Mouse (Mus musculus) C3H10T1/2 (cell line): ENCODE data around the gene Mettl14. TPM values are rescaled to one million over a fixed set of nuclear protein-coding genes. Genes with fewer than 3 reads are reported as not detected.

Source experiments
- polyA plus RNA-seq, 2 experiments: library from polyadenylated mRNA; unstranded; fragments of >200 nt; fragmentation: generic; extraction: Trizol; gene quantifications; one replicate each; pipeline ENCODE4 v1.2.1; 2012; ENCODE audit warnings: missing spikeins in 2 of 2

Mettl14 gene
- 1 to 10 TPM in 1 of 2 experiments, under 1 TPM in 1; 0.30 to 4.7 TPM for polyA plus RNA-seq

DNA sequence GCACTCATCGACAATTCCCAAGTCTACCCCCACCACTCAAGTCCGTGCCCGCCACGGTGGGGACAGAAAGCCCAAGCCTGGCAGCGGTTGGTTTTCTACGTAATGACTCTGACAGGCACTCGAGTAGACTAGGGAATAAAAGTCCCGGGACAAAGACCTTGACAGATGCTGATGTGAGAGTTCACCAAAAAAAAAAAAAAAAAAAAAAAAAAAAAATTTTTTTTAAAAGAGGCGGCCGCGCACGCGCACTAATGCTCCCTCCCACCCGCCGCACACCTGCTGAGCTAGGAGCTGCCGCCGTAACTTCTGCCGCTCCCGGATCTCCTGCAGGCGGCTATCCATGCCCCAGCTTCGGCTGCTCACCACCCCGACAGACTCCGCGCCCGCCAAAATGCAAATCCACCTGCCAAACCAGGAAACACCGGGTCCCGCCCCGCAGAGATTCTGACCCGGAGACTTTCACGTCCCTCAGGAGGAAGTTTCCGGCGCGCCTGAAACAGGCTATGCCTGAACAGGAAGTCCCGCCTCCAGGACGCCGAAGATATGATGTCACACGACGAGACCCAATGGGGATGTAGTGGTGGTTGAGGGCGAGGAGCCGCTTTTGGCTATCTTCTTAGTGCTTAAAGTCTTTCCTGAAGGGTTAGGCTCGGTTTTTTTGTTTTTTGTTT lies at the start of gene Mettl14:
TSS of gene Mettl14 (minus strand) at position 623 of the 671 bp plus-strand sequence.

Other genes starting within 250 kb of the Mettl14 start
- gene Synpo2, start 150.0 kb downstream of the Mettl14 start, polyA plus RNA-seq: 1 to 10 TPM in 1 of 2 experiments, under 1 TPM in 1; 0.09 to 2.0 TPM
- gene Sec24d, start 118.7 kb downstream of the Mettl14 start, polyA plus RNA-seq: 10 to 100 TPM; 15.5 to 44.0 TPM
- 1 to 10 TPM in 1 of 2 experiments, under 1 TPM in 1; 0.04 to 1.3 TPM for gene Prss12, start 60.8 kb upstream of the Mettl14 start, polyA plus RNA-seq